Mouse (Mus musculus) retina, adult 2 months (tissue): ENCODE measurements around the gene Abhd16a.
"Not testable (repeated sequence)": the region's sequence is repeated elsewhere in the genome, so short reads cannot be mapped to it uniquely, and the experiment has no call there.

ENCODE experiments used
- DNase-seq: peaks from one replicate; pipeline ENCODE4 v3.0.0-alpha.2; 2012; ENCODE audit warnings: low read depth, low spot score

Abhd16a gene

DNA sequence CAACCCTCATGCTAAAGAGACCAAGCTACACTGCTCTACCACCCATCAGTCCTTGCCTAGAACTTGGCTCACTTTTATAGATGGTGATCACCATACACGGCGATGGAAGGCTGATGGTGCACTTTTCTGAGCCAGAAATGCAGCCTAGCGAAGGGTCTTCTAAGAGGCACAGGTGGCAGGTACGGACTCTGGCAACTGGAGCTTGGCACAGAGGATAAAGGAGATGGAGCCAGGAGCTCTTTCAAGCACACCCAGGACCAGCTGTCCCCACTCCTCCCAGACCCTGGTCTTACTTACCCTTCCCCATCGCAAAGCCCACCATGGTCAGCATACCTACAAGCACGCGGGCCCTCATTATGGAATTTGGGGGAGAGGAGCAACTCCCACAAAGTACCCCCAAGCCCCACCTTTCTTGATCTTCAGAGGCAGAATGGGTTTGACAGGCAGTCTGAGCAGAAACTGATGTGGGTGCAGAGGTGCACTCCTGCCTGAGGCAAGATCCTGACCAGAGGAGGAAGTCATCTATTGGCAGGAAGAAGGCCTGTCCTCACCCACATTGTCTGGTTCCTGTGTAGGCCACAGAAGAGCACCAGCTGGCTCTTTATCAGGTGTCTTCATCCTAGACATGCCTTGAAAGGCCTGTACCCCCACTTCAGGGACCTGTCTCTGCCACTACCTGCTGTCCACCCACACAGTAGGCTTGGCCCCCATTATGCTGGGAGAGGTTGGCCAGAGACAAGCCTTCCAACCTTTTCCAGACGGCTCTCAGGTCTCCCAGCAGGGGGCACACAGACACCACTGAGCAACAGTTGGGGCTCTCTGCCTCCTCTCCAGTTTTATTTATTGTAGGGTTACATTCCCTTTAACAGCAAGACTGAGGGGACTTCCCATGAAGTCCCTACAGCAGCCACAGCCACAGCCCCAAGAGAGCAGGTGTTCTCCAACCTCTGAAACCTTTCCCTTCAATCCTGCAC lies 26.3 kb downstream of the Abhd16a start, which contains the start of gene Ly6g5b:
Ly6g5b (minus strand) TSS at position 383 of the 974 bp plus-strand sequence.
- DNase-seq = no peak

DNA sequence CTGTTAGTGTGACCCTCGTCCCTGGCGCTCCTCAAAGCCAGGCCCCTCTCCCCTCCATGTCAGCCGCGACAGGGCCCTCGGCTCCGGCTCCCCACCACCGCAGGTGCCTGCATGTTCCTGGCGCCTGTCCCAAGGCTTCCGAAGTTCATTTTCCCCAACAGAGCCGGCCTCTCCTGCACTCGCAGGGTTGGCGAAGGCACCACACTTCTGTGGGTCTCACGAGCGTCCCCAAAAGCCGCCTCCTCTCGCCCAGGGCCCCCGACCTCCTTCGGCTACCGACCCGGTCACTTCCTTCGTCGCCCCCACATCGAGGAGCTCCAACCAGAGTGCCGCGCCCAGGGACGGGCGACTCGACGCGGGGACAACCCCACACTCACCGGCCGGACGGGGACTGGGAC lies 31.7 kb downstream of the Abhd16a start:
- no peak for DNase-seq

DNA sequence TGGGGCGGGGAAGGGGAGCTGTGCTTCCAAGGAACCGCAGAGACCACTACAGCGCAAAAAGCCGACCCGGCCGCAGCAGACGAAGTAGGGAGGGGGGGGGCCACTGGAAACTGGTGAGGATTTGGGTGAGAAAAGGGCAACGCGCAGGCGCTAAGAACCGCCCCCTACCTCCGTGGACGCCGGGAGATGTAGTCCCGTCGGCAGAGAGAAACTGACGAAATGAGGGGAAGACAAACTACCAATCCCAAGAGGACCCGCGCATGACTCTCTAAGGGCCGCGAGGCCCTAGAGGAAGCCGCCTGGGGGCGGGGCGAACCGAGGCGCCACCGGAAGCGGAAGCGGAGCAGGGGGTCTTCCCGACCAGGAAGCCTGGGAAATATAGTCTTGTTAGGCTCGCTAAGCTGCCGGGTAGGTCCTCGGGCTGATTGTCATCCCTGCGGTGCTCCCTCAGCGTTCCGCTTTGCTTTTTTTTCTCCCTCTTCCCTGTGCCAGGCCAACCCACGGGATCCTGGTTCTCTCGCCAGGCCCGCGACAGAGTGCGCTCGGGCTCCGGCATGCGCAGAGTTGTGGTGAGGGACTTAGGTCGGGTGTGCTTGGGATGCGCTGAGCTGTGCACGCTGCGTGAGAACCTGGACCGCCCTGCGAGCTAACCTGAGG lies 32.2 kb downstream of the Abhd16a start, which contains the start of gene Gpank1:
Gpank1 (plus strand) TSS at position 313 of the 657 bp plus-strand sequence.
- DNase-seq = peak; percentile 95

DNA sequence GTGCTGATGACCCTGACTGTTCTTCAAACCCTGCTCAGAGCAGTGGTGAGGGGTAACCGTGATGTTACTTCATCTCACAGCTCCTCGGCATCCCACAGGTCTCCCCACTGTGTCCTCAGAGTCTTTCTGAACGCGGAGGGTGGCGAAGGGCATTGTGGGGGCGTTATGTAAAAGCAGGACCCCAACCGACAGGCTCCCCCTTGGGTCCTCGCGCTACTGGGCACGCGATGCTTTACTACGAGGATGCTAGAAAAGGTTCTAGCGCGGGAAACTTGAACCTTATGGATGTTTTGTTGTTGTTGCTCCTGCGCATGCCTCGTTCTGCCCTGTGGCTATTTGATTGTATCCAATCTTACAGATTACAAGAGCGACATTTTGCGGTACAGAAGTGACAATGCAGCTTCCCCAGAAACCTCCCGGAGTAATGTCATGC lies 32.8 kb downstream of the Abhd16a start, which contains the start of gene Csnk2b:
Csnk2b (minus strand) TSS at position 183 of the 433 bp plus-strand sequence.
- DNase-seq = peak; percentile 33

DNA sequence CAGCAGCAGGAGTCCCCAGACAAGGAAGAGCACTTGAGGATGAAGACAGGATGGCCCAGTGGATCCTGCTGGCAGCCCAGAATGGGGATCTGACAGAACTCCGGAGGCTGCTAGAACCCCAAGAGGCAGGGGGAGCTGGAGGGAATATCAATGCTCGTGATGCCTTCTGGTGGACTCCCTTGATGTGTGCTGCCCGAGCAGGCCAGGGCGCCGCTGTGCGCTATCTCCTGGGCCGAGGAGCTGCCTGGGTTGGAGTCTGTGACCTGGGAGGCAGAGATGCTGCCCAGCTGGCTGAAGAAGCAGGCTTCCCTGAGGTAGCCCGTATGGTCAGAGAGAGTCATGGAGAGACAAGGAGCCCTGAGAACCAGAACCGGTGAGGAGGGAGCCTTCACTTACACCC lies 34.2 kb downstream of the Abhd16a start:
- not testable (repeated sequence) for DNase-seq

DNA sequence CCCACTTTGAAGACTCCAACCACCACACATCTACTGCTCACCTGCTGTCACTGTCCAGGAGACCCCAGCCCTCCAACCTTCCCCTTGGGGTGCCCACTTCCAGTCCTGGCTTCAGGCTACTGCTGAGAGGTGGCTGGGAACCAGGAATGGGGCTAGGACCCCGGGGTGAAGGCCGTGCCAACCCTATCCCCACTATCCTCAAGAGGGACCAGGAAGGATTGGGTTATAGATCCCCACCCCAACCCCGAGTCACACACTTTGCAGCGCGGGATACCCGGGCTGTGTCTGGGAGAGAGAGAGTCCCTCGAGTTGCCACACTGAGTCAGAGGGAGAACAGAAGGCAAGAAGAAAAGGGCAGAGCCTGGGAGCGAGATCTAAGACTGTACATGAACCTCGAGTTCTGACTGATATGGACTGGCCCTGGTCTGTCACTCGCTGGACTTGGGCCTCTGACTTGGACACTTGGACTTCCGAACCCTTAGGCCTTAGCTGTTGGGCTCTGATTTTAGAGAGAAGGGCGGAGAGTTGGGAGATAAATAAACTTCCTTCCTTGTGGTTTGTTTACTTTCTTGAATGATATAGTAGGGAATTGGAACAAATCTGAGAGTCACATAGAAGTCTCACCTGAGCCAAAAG lies 35.3 kb downstream of the Abhd16a start:
- DNase-seq = not testable (repeated sequence)

DNA sequence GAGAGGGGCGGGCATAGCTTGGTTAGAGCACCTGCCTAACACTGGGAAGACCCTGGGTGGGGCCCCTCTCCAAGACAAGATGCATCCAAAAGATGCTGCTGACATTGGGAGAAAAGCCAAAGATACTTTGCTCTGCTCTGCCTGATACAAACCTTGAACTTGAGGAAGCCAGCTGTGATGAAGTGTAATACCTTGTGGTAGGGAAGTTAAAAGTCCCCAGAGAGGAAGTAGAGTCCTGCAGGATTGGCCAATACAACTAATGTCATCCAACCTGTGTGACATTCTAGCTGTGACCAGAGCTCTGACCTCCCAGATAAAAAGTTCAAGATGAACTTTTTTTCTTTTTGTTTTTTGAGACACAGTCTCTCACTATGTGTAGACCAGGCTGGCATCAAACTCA lies 36.0 kb downstream of the Abhd16a start:
- no peak for DNase-seq

DNA sequence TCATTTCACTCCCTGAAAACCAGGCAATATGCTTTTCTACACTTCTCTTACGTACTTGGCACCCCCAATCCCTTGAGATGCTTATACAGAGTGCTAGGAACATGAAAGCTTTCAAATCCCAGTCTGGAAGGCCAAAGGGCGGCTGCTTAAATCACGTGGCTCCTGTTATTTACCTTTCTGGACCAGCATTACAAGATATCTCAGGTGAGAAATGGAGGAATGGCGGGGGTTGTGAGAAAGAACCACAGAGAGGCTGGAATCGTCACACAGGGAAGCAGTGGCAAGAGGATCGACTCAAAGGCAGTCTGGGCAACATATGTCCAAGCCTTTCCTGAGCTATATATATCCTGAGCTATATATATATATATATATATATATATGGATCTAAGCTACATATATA lies 36.5 kb downstream of the Abhd16a start:
- DNase-seq = no peak

DNA sequence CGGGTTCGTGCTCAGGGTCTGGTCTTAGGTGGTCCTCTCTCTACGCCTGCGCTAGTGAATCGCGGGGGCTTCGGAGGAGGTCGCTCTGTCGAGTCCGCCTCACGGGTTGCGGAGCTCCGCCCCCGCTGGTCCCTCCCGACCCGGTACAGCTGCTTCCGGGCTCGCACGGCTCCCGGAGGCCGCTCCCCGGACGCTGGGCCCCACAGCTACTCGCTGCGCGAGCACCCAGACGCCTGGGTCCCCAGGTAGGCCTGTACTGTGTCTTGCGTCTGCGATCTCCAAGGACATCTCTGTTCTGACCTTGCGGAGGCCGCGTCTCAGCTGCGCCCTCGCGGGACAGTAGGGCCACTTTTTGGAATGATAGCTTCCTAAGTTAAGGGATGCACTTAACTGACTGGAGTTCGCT lies 37.1 kb downstream of the Abhd16a start, which contains the start of gene D17H6S53E:
D17H6S53E (plus strand) TSS at position 168 of the 406 bp plus-strand sequence.
- DNase-seq = peak; percentile 26

DNA sequence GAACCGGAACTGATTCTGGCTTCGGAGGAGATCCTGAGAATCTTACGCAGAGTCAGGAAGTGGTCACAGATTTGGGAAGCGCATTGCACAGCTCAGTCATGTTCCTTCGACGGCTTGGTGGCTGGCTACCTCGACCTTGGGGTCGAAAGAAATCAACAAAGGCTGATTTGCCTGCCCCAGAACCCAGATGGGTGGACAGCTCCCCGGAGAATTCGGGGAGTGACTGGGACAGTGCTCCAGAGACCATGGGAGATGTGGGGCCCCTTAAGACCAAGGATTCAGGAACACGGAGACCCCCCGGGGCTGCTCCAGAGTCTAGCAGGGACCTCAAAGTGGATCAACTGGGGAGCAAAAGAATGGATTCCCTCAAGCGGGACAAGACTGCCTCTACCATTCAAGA lies 38.0 kb downstream of the Abhd16a start:
- DNase-seq = no peak

DNA sequence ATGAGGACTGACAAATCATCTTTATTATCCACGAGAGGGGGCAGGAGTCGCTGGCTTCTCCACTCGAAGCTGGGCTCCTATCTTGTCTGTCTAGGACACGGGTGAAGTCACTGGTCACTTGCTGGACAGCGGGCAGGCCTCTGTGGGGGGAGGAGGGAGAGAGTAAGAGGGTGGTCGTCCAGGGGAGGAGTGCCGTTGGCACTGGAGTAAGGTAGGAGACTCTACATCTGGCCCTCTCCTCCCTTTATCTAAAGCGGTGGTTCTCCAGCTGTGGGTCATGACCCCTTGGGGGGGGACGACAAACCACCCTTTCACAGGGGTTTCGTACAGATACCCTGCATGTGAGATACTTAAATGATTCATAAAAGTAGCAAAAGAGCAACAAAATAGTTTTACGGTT lies 39.9 kb downstream of the Abhd16a start:
- DNase-seq = no peak

DNA sequence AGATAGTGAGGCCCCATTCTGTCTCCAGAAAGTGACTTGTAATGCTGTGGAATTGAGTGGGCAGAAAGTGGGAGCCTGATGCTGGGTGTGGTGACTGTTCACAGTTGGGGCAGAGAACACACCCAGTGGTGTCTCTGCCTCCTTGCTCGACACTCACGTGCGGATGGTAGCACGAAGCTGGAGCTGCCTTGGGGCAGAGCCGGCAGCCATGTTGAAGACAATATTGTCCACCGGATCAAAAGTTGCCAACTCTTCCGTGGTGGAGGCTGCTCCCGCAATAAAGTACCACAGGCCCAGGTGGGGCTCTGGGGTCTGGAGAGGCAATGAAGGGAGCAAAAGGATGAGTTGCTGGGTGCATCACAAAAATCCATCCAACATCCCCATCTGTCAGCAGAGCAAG lies 42.0 kb downstream of the Abhd16a start:
- DNase-seq = no peak

DNA sequence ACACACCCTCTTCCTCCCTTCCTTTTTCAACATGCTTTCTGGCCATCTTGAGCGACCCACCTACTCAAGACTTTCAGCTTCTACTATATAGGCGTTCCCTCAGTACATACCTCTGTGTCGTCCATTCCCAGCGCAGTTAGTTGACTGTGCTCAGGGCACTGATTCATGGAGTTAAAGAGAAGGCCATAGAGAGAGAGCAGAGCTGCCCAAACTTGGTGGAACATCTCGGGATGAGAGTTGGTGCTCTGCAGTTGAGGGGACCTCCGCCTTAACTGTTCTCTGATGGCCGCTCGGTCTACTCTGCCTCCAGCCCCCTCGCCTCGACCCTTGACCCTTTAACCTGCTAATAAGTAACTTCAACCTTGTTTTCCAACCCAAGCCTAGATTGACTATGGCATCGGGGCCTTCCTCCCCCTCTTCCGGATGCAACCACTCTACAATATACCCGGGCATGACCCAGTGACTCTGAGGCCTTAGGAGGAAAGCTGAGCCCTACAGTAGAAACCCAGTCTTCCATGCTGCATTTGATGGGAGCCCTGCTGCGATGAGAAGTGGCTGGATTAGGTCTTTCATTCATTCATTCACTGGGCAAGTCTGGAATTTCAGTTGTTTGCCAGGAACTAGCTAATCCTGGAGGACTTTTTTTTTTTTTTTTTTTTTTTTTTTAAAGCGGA lies 42.6 kb downstream of the Abhd16a start, which contains the start of gene Apom:
Apom (minus strand) TSS at position 551 of the 674 bp plus-strand sequence.
- DNase-seq = no peak

DNA sequence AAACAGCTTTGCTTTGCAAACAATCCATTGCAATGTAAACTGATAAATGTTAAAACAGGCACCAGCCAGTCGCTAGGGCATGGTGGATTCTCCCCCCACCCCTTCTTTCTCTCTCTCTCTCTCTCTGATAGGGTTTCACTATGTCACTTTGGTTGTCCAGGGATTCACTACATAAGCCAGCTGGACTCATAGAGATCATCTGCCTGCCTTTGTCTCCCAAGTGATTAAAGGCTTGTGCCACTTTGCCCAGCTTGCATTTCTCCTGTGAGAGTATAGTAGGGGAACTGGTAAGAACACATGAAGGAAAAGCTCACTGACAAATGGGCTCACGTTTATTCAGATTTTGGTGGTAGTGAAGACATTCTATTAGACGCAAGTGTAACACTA lies 43.1 kb downstream of the Abhd16a start:
- no peak for DNase-seq

DNA sequence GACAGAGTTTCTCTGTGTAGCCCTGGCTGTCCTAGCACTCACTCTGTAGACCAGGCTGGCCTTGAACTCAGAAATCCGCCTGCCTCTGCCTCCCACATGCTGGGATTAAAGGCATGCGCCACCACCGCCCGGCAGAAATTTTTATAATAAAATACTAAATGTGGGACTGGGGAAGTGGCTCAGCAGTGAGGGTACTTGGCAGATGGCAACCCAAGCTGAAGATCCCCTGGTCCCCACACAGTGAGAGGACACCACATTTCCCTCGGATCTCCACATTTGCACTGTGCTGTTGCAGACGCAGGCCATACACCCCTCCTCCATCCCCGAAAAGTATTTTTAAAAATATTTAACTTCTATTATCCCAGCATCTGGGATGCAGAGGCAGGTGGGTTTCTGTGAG lies 44.5 kb downstream of the Abhd16a start:
- DNase-seq = no peak

DNA sequence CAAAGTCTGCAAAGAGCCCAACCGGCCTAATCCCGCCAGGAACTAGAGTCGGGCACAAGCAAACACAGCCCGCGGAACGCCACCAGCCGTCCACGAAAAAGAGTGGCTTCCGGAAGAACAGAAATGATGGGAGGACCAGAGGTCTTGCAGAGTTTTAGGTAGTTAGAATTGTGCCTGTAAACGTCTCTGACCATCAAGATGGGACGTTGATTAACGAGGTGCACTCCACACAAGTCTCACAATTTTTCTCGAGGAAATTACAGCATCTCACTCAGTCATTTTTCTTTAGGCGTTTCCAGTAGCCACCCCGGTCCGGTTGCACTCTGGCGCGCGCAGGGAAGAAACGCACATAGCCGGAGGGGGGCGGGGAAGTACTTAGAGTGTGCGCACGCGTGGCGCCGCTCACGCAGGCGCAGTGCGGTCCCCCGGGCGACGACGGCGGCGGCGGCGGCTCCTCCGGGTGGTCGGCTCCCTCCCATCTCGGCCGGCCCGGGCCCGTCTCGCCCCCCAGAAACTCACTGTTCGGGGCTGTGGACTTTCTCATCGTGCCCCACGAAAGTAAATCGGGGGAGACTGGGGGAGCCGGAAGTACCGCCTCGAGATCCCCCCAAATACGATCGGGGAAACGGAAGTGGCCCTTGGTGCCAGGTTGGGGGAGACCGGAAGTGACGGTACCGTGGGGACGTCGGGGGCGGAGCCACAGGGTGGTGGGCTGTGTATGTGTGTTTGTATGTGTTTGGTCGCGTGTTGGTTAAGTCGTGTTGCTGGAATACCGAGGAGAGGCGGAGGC lies 45.9 kb downstream of the Abhd16a start, which contains the start of gene Bag6:
Bag6 (plus strand) TSS at position 378 of the 790 bp plus-strand sequence.
- DNase-seq = peak; percentile 94

DNA sequence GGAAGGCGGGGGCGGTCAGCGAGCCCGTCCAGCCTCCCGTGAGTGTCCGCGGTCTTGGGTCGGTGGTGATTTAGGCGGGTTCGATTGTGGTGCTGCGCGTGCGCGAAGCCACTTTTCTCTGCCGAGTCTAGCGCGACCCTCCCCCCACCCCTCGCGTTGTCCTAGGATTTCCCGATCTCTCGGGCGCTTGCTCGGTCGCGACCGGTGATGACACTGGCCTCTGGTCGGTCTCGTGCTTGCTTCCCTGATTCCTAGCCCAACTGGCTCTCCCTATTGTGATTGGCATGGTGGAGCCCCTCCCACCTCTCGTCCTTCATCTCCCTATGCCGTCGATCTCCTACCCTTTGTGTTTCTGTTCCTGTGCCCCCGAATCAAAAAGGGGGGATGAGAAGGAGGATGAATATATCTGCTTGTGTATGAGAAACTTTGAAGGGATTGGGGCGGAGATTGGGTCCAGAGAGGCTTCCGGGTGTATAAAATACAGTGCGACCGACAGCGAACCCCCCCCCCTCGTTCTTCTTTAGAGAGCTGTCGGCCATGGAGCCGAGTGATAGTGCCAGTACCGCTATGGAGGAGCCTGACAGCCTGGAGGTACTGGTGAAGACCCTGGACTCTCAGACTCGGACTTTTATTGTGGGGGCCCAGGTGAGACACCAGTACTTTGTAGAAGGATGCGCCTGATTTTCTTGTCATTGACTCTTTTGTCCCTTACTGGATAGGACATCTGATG lies 46.7 kb downstream of the Abhd16a start:
- no peak for DNase-seq

DNA sequence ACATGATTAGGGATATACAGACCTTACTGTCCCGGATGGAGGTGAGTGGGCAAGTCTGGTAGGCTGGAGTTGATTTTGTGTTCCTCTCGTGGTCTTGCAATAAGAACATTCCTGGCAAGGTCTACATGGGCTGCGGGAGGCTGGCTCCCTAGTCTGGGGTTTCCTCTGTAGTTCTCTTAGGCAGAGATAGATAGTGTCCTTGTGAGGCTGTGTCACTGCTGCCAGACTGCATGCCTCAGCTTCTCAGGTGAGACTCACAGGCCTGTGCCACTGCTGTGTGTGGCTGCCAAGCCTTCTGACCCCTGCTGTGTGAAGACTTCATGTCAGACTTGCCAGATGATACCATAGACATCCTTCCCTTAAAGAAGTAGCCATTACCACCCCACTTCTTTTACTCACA lies 50.2 kb downstream of the Abhd16a start:
- DNase-seq = no peak

DNA sequence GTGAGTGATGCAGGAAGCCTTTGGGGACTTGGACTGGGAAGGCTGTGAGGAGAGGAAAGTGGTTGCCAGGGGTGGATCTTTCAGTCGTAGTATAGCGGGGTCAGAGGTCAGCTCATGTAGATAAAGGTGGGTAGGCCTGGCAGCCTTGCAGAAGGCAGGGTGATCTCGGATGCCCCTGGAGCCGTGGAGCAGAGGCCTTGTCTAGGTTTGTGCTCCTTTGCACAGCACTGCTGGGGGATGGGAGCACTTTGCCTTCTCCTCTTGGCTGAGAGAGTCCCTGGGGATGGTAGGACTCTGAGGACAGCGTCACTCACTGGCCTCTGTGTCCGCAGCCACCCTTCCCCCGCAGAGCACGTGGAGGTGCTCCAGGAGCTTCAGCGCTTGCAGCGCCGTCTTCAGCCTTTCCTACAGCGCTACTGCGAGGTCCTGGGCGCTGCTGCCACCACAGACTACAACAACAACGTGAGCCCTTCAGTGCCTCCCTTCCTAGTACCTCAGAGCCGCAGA lies 51.5 kb downstream of the Abhd16a start:
- DNase-seq = no peak
